Mouse (Mus musculus) limb, embryonic 10.5 days (tissue): ENCODE results near the gene Map3k3. TPM values are rescaled to one million over a fixed set of nuclear protein-coding genes. Genes with fewer than 3 reads are reported as not detected.
"Not testable (repeated sequence)": the region's sequence is repeated elsewhere in the genome, so short reads cannot be mapped to it uniquely, and the experiment has no call there.

Experiments used
- DNase-seq: peaks from one replicate; pipeline ENCODE4 v3.0.0-alpha.2; 2017; ENCODE audit warnings: low spot score
- H3K27ac ChIP-seq: fragments of 300-500 bp; sonication (generic); 2 replicates; pipeline ENCODE4 v1.5.1; 2016; ENCODE audit warnings: mild to moderate bottlenecking
- H3K27me3 ChIP-seq: fragments of 300-500 bp; sonication (generic); 2 replicates; pipeline ENCODE4 v1.6.1; 2016; ENCODE audit warnings: low read depth, mild to moderate bottlenecking; ENCODE audit not compliant: poor library complexity, severe bottlenecking
- H3K36me3 ChIP-seq: fragments of 300-500 bp; sonication (generic); 2 replicates; pipeline ENCODE4 v1.6.1; 2016; ENCODE audit warnings: mild to moderate bottlenecking, moderate library complexity
- H3K4me1 ChIP-seq: fragments of 300-500 bp; sonication (generic); 2 replicates; pipeline ENCODE4 v1.6.1; 2016
- H3K4me3 ChIP-seq: fragments of 300-500 bp; sonication (generic); 2 replicates; pipeline ENCODE4 v1.5.1; 2016; ENCODE audit warnings: mild to moderate bottlenecking, moderate library complexity
- H3K9me3 ChIP-seq: fragments of 300-500 bp; sonication (generic); replicated peaks from 2 replicates; pipeline ENCODE4 v1.6.1; 2016; ENCODE audit warnings: mild to moderate bottlenecking
- WGBS: fragments of 180-500 bp; shearing (Covaris S2); methylation state at CpG from one replicate; pipeline ENCODE4 v1.1.7; 2016; 5-methylcytosine and 5-hydroxymethylcytosine counted together
- polyA plus RNA-seq: library from polyadenylated mRNA; unstranded; fragments of >200 nt; fragmentation: Nextera tagmentation; extraction: Ambion mirVana; gene quantifications from 2 replicates; pipeline ENCODE4 v1.2.1, GENCODE M21; 2016

Map3k3 gene
- polyA plus RNA-seq, 1 experiment from 2014 or later = 23.3 TPM

GRCm38 (mm10) chr11:106058020-106058419 is 26.4 kb upstream of the Map3k3 start:
- Histone ChIP-seq H3K4me3 (no peak overlapping the region), H3K36me3 (peaks cover 73% of the 10 kb centered on the region), H3K9me3 (no peaks in the 10 kb centered on the region), H3K27me3 (no peaks in the 10 kb centered on the region), H3K4me1 (no peaks in the 10 kb centered on the region), H3K27ac (no peak overlapping the region)
- WGBS = 84% methylated on average over 8 of the region's 8 CpGs
- DNase-seq = no peak

DNA sequence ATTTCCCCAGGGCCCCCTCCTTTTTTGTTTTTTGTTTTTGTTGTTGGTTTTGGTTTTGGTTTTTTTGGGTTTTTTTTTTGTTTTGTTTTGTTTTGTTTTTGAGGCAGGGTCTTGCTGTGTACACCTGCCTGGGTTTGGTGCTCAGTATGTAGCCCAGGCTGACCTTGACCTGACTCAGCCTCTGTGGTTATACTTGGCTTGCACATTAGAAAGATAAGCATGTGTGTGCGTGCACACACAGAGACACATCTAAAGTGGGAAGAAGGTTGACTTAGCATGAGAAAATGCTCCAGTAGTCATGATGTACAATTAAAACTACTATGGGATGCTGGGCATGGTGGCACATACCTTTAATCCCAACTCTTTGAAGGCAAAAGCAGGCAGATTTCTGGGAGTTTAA is 23.9 kb upstream of the Map3k3 start:
- 97% methylated on average over 1 of the region's 1 CpGs for WGBS
- DNase-seq = no peak
- no peaks in the 10 kb centered on the region for H3K9me3 ChIP-seq

GRCm38 (mm10) chr11:106061311-106061710 is 23.1 kb upstream of the Map3k3 start:
- WGBS = 85% methylated on average over 1 of the region's 1 CpGs
- no peak for DNase-seq
- H3K36me3 ChIP-seq = peaks cover 40% of the 10 kb centered on the region
- H3K4me3 ChIP-seq = no peak overlapping the region
- H3K27me3 ChIP-seq = no peaks in the 10 kb centered on the region
- no peaks in the 10 kb centered on the region for H3K9me3 ChIP-seq
- no peak overlapping the region for H3K27ac ChIP-seq
- H3K4me1 ChIP-seq = peaks cover under 1% of the 10 kb centered on the region; the same call in 1 of the 2 replicates

More for the DNA sequence above, 23.9 kb upstream of the Map3k3 start:
- Histone ChIP-seq H3K36me3 (peaks cover 48% of the 10 kb centered on the region), H3K27me3 (no peaks in the 10 kb centered on the region), H3K4me3 (no peak overlapping the region), H3K4me1 (no peaks in the 10 kb centered on the region), H3K27ac (no peak overlapping the region)

DNA sequence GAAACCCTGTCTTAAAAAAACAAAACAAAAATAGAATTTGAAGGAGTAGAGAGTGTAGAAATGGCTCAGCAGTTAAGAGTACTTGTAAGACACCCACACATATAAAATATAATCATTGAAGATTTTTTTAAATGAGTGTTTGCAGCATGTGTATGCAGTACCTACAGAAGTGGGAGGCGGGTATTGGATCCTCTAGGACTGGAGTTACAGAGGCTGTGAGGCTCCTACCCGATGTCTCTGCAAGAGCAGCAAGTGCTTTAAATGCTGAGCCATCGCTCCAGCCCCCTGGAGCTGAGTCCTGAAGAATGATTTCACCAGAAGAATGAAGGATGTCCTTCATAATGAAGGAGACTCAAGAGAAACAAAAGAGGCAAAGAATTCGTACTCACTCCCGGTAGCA is 20.7 kb upstream of the Map3k3 start:
- no peak for DNase-seq
- no peak overlapping the region for H3K27ac ChIP-seq
- H3K36me3 ChIP-seq = peaks cover 16% of the 10 kb centered on the region
- peaks cover 12% of the 10 kb centered on the region for H3K4me1 ChIP-seq
- 84% methylated on average over 5 of the region's 5 CpGs for WGBS
- no peak overlapping the region for H3K4me3 ChIP-seq
- no peaks in the 10 kb centered on the region for H3K9me3 ChIP-seq
- no peaks in the 10 kb centered on the region for H3K27me3 ChIP-seq

GRCm38 (mm10) chr11:106065073-106065922 is 19.1 kb upstream of the Map3k3 start:
- no peaks in the 10 kb centered on the region for H3K9me3 ChIP-seq
- WGBS = 49% methylated on average over 18 of the region's 18 CpGs
- H3K36me3 ChIP-seq = peaks cover 9% of the 10 kb centered on the region; the same call in 1 of the 2 replicates
- DNase-seq = no peak
- peaks cover 12% of the 10 kb centered on the region for H3K4me1 ChIP-seq
- peak overlapping the region; percentile 91 for H3K4me3 ChIP-seq
- H3K27me3 ChIP-seq = no peaks in the 10 kb centered on the region
- peak overlapping the region; percentile 85; the same call in 1 of the 2 replicates for H3K27ac ChIP-seq

GRCm38 (mm10) chr11:106065923-106066571 is 18.4 kb upstream of the Map3k3 start, which contains the start of gene Taco1:
Taco1 (plus strand) TSS chr11:106066061.
- DNase-seq = peak; percentile 95
- H3K9me3 ChIP-seq = no peaks in the 10 kb centered on the region
- under 1% methylated on average over 49 of the region's 49 CpGs for WGBS
- H3K4me3 ChIP-seq = peak within 1 kb of the TSS; percentile 91
- H3K27me3 ChIP-seq = no peaks in the 10 kb centered on the region
- peaks cover 12% of the 10 kb centered on the region for H3K4me1 ChIP-seq
- peaks cover 16% of the 10 kb centered on the region for H3K36me3 ChIP-seq
- H3K27ac ChIP-seq = peak within 1 kb of the TSS; percentile 85

DNA sequence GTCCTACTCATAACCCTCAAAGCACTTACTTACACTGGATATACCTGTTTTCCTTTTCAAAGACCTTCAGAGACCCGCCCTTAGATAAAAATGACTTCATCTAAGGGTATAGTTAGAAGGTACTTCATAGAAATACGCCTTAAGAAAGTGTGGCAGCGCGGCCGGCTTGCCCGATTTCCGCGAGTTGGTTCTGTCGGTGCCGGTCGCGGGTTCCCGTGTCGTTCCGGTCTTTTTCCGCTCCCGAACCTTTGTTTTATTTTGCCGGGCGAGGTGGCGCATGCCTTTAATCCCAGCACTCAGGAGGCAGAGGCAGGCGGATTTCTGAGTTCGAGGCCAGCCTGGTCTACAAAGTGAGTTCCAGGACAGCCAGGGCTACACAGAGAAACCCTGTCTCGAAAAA is 17.8 kb upstream of the Map3k3 start:
- Histone ChIP-seq H3K36me3 (peaks cover 19% of the 10 kb centered on the region), H3K4me3 (peak overlapping the region; percentile 91), H3K4me1 (peaks cover 12% of the 10 kb centered on the region), H3K27ac (peak overlapping the region; percentile 85)
- peak; percentile 93 for DNase-seq
- not testable (repeated sequence) for H3K27me3 ChIP-seq, H3K9me3 ChIP-seq
- 14% methylated on average over 23 of the region's 23 CpGs for WGBS

GRCm38 (mm10) chr11:106073774-106074173 is 10.6 kb upstream of the Map3k3 start:
- H3K9me3 ChIP-seq = no peaks in the 10 kb centered on the region
- no peak for DNase-seq
- H3K36me3 ChIP-seq = peaks cover 44% of the 10 kb centered on the region
- no peak overlapping the region for H3K4me3 ChIP-seq
- no peaks in the 10 kb centered on the region for H3K27me3 ChIP-seq
- H3K27ac ChIP-seq = no peak overlapping the region
- 85% methylated on average over 3 of the region's 3 CpGs for WGBS
- H3K4me1 ChIP-seq = no peaks in the 10 kb centered on the region

DNA sequence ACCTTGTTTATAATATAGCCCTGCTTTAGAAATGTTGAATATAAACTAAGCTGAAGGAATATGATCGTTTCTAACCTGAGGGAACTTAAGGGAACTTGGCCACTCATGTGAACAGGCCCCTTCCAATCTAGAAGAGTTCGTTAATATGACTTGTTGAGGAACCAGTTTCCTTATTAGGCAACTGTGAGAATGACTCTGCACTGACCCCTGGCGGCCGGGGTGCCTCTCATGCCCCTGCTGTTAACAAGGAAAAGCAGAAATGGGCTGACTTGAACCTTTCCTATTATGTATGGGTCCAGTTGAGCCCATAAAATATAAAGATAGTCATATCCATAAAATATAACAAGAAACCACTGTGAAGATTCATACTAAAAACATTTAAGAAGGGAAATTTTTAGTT is 8.1 kb upstream of the Map3k3 start:
- DNase-seq = peak; percentile 89

DNA sequence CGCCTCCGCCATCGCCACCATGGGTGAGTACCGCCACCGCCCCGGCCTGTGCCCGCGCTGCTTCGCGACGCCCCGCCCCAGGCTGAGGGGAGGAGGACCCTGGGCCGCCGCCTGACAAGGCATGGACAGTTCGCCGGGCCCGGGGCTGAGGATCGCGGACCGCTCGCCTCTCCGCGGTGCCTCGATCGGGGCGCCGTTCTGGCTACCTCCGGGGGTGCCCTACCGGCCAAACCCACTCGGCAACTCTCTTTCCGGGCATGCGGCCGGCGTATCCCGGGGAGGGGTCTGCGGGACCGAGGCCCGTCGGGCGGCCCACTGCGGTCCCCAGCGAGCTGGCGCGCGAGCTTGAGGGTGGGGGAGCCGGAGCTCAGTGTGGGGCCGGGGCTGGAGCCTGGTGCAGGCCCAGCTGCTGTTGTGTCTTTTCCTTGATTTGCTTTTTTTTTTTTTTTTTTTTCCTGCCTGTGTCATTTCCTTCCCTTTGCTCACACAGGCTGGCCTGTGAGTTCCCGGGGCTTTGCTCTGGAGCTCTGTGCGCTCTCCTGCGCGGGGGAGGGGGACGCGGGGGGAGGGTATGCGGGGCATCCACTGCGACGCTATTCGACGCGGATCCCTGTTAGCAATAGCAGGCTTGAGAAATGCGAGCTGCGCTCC is 623 bp downstream of the Map3k3 start:
- under 1% methylated on average over 58 of the region's 61 CpGs for WGBS

More for the DNA sequence above, 8.1 kb upstream of the Map3k3 start:
- Histone ChIP-seq H3K27me3 (no peaks in the 10 kb centered on the region), H3K4me3 (no peak overlapping the region), H3K9me3 (no peaks in the 10 kb centered on the region), H3K4me1 (no peaks in the 10 kb centered on the region), H3K36me3 (peaks cover 28% of the 10 kb centered on the region), H3K27ac (no peak overlapping the region)
- WGBS = 7% methylated on average over 4 of the region's 4 CpGs

GRCm38 (mm10) chr11:106098223-106098622 is 13.8 kb downstream of the Map3k3 start:
- H3K4me3 ChIP-seq = no peak overlapping the region
- H3K27ac ChIP-seq = no peak overlapping the region
- H3K4me1 ChIP-seq = peaks cover 3% of the 10 kb centered on the region; the same call in 1 of the 2 replicates
- peaks cover 21% of the 10 kb centered on the region; the same call in 1 of the 2 replicates for H3K36me3 ChIP-seq
- WGBS = 82% methylated on average over 1 of the region's 1 CpGs
- peaks cover 23% of the 10 kb centered on the region; the same call in 1 of the 2 replicates for H3K27me3 ChIP-seq
- no peak for DNase-seq
- H3K9me3 ChIP-seq = no peaks in the 10 kb centered on the region

More for the DNA sequence above, 623 bp downstream of the Map3k3 start:
- peak; percentile 87 for DNase-seq
- Histone ChIP-seq H3K4me1 (peaks cover 19% of the 10 kb centered on the region), H3K36me3 (no peaks in the 10 kb centered on the region), H3K27me3 (no peaks in the 10 kb centered on the region), H3K27ac (peak overlapping the region; percentile 96), H3K9me3 (no peaks in the 10 kb centered on the region), H3K4me3 (peak overlapping the region; percentile 98)

DNA sequence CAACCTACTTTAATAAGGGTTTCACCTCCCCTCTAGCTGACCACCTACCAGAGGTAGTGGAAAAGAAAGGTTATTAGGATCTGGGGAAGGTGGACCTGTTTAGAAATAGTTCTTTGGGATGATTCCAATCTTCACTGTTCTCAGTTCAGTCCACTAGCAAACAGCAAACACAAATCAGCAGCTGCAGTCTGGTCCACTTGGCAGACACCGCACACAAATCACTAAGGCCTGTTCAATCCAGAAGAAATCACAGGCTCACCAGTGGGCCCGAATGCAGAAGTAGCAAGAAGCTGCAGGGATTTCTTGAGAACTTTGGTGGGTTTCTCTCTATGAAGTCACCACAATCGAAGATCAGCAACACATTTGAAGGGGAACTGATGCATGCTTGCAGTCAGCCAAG is 18.5 kb downstream of the Map3k3 start:
- no peak overlapping the region for H3K4me3 ChIP-seq
- no peaks in the 10 kb centered on the region for H3K4me1 ChIP-seq
- WGBS = 93% methylated on average over 3 of the region's 3 CpGs
- H3K9me3 ChIP-seq = no peaks in the 10 kb centered on the region
- peaks cover 21% of the 10 kb centered on the region; the same call in 1 of the 2 replicates for H3K36me3 ChIP-seq
- no peak for DNase-seq
- H3K27me3 ChIP-seq = peaks cover 34% of the 10 kb centered on the region; the same call in 1 of the 2 replicates
- H3K27ac ChIP-seq = no peak overlapping the region
